Mouse (Mus musculus) kidney, adult 2 months (tissue): ENCODE data around the gene Ccdc91.

ENCODE experiments used
- CTCF ChIP-seq: fragments of 200-500 bp; conservative IDR thresholded peaks from 2 replicates; pipeline ENCODE4 v1.5.1; 2011; ENCODE audit warnings: low read depth, mild to moderate bottlenecking, control low read depth, low read length, moderate library complexity, mixed read lengths; ENCODE audit not compliant: insufficient read depth, insufficient read length
- POLR2A ChIP-seq: fragments of 200-500 bp; IDR thresholded peaks from one replicate; pipeline ENCODE4 v1.6.1; 2011; ENCODE audit warnings: low read depth, low read length, control low read depth

GRCm38 (mm10) chr6:147507186-147507585, 31.6 kb downstream of the Ccdc91 start:
- TF ChIP-seq POLR2A (no peak), CTCF (no peak)
